Mouse (Mus musculus) midbrain, embryonic 15.5 days (tissue): ENCODE results near the gene Scgb1a1. TPM values are rescaled to one million over a fixed set of nuclear protein-coding genes. Genes with fewer than 3 reads are reported as not detected.

Source experiments
- ATAC-seq: fragments of 200-750 bp; cut with Nextera tagmentation; replicated peaks from 2 replicates; pipeline ENCODE4 v1.8.0; 2017; ENCODE audit warnings: moderate TSS enrichment
- H3K27ac ChIP-seq: fragments of 300-500 bp; sonication (generic); 2 replicates; pipeline ENCODE4 v1.5.1; 2015; ENCODE audit warnings: mild to moderate bottlenecking, inconsistent platforms
- H3K27me3 ChIP-seq: fragments of 300-500 bp; sonication (generic); replicated peaks from 2 replicates; pipeline ENCODE4 v1.6.1; 2015; ENCODE audit warnings: inconsistent platforms
- H3K36me3 ChIP-seq: fragments of 300-500 bp; sonication (generic); replicated peaks from 2 replicates; pipeline ENCODE4 v1.6.1; 2015; ENCODE audit warnings: inconsistent platforms
- H3K4me1 ChIP-seq: fragments of 300-500 bp; sonication (generic); 2 replicates; pipeline ENCODE4 v1.6.1; 2015; ENCODE audit warnings: inconsistent platforms
- H3K4me2 ChIP-seq: fragments of 300-500 bp; sonication (generic); 2 replicates; pipeline ENCODE4 v1.6.1; 2015; ENCODE audit warnings: inconsistent platforms, mild to moderate bottlenecking, moderate library complexity
- H3K4me3 ChIP-seq: fragments of 300-500 bp; sonication (generic); 2 replicates; pipeline ENCODE4 v1.5.1; 2015; ENCODE audit warnings: mild to moderate bottlenecking, inconsistent platforms
- H3K9ac ChIP-seq: fragments of 300-500 bp; sonication (generic); 2 replicates; pipeline ENCODE4 v1.6.1; 2015; ENCODE audit warnings: mild to moderate bottlenecking, inconsistent platforms
- H3K9me3 ChIP-seq: fragments of 300-500 bp; sonication (generic); 2 replicates; pipeline ENCODE4 v1.6.1; 2016; ENCODE audit warnings: inconsistent platforms
- WGBS: fragments of 180-500 bp; shearing (Covaris S2); methylation state at CpG from one replicate; pipeline ENCODE4 v1.1.7; 2015; ENCODE audit warnings: mixed read lengths; 5-methylcytosine and 5-hydroxymethylcytosine counted together
- polyA plus RNA-seq: library from polyadenylated mRNA; unstranded; fragments of >200 nt; fragmentation: Nextera tagmentation; extraction: Ambion mirVana; gene quantifications from 2 replicates; pipeline ENCODE4 v1.2.1, GENCODE M21; 2015

Gene Scgb1a1
- polyA plus RNA-seq, 1 experiment from 2014 or later = not detected

DNA sequence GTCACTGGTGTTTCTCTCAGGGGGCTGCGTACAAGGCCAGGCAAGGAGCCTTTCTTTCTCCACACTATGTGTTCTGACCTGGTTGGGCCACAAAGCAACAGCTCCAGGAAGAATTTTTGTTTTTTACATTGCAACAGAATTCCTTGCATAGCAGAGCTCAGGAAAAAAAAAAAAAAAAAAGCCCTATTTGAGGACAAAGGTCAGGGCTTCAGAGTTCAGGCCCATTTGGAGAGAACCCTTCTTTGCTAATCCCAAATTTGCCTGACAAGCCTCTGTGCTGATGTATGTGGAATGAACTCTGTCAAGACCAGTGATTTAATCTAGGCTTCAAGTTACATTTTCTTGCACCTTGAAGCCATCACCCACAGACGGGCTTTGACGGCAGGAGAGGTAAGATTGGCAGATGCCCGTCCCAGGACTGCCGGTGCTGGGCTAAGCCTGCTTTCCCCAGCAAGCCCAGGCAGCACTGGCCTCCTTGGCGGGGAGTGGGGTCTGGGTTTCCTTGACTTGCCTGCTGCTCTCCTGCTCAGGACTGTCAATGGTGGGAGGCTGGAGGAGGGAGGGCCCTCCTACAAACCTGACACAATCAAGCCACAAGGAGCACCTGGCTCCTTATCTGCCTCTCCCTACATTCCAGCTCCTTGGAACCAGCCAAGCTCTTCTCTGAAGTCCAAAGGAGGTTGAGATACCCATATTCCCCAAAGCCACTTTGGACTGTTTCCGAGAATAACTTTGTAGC is 40.4 kb downstream of the Scgb1a1 start:
- Histone ChIP-seq H3K27ac (no peak overlapping the region), H3K9ac (no peak overlapping the region), H3K4me3 (no peak overlapping the region), H3K27me3 (no peaks in the 10 kb centered on the region), H3K36me3 (no peaks in the 10 kb centered on the region), H3K4me2 (no peak overlapping the region), H3K4me1 (no peaks in the 10 kb centered on the region), H3K9me3 (no peaks in the 10 kb centered on the region)
- no peak for ATAC-seq
- 79% methylated on average over 7 of the region's 7 CpGs for WGBS

DNA sequence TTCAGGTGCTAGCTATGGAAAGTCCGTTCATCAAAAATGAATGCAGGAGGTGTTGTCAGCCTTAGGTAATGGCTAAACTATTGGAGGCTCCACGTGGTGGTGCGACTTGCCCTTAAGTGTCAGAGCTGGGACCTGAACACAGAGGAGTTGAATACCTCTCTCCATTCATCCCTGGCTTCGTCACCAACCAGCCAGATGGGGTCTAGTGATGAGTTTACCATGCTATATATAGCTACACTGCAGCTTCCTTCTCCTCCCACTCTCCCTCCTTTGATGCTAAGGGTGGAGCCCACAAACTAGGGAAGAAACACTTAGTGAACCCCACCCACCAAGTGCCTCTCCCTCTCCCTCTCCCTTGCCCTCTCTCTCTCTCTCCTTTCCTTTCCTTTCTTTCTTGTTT is 43.5 kb downstream of the Scgb1a1 start:
- no peaks in the 10 kb centered on the region for H3K4me1 ChIP-seq
- H3K36me3 ChIP-seq = no peaks in the 10 kb centered on the region
- no peaks in the 10 kb centered on the region for H3K27me3 ChIP-seq
- H3K27ac ChIP-seq = no peak overlapping the region
- no peak overlapping the region for H3K4me2 ChIP-seq
- WGBS = 83% methylated on average over 4 of the region's 4 CpGs
- no peak for ATAC-seq
- H3K9me3 ChIP-seq = no peaks in the 10 kb centered on the region
- no peak overlapping the region for H3K9ac ChIP-seq
- H3K4me3 ChIP-seq = no peak overlapping the region

DNA sequence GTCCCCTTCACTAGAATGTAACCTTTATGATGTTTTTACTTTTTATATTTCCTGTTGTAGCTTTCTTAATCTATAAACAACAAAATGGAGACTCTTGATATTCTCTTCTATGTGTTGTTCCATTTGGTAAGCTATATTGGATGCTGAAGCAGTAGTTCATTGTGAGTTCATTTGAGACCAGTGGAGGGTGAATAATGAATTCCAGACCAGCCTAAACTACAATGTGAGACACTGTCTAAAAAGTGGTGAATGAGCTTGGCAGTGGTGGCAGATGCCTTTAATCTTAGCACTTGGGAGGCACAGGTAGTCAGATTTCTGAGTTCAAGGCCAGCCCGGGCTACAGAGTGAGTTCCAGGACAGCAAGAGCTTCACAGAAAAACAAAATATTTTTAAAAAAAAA is 44.6 kb downstream of the Scgb1a1 start:
- no peak for ATAC-seq
- whole genome bisulfite sequencing = 88% methylated on average over 1 of the region's 1 CpGs
- no peak overlapping the region for H3K9ac ChIP-seq
- no peaks in the 10 kb centered on the region for H3K4me1 ChIP-seq
- H3K4me2 ChIP-seq = no peak overlapping the region
- H3K27me3 ChIP-seq = no peaks in the 10 kb centered on the region
- no peak overlapping the region for H3K4me3 ChIP-seq
- no peak overlapping the region for H3K27ac ChIP-seq
- H3K9me3 ChIP-seq = no peaks in the 10 kb centered on the region
- H3K36me3 ChIP-seq = no peaks in the 10 kb centered on the region

DNA sequence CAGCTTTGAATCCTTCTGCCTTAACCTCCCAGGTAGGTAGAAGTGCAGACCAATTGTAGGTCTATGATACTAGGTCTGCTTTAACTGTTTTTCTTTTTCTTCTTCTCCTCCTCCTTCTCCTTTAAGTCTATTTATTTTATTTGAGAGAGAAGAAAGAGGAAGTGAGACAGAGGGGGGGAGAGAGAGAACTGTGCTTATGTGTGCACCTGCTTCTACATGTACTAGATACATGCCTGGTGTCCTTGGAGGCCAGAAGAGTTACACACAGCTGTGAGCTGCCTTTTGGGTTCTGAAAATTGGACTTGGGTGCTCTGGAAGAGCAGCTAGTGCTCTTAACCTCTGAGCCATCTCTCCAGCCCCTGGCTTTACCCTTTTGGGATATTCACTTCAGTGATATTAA is 46.7 kb downstream of the Scgb1a1 start:
- Histone ChIP-seq H3K27me3 (no peaks in the 10 kb centered on the region), H3K9ac (no peak overlapping the region), H3K36me3 (no peaks in the 10 kb centered on the region), H3K4me3 (no peak overlapping the region), H3K27ac (no peak overlapping the region), H3K4me1 (no peaks in the 10 kb centered on the region), H3K9me3 (no peaks in the 10 kb centered on the region), H3K4me2 (no peak overlapping the region)
- ATAC-seq = no peak

DNA sequence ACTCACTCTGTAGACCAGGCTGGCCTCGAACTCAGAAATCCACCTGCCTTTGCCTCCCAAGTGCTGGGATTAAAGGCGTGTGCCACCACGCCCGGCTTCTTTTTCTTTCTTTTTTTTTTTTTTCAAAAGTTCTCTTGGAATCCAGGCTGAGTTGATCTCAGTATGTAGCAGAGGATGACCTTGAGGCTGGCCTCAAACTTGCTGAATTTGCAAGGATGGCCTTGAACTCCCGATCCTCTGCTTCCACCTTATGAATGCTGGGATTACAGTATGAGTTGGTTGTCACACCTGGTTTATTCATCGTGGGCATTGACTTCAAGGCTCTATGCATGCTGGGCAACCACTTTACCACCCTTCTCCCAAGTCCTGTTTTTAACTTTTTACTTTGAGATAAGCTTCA is 47.1 kb downstream of the Scgb1a1 start:
- Histone ChIP-seq H3K27ac (no peak overlapping the region), H3K9ac (no peak overlapping the region), H3K36me3 (no peaks in the 10 kb centered on the region), H3K27me3 (no peaks in the 10 kb centered on the region), H3K4me2 (no peak overlapping the region), H3K4me3 (no peak overlapping the region), H3K9me3 (no peaks in the 10 kb centered on the region), H3K4me1 (no peaks in the 10 kb centered on the region)
- 90% methylated on average over 6 of the region's 6 CpGs for WGBS
- ATAC-seq = no peak

DNA sequence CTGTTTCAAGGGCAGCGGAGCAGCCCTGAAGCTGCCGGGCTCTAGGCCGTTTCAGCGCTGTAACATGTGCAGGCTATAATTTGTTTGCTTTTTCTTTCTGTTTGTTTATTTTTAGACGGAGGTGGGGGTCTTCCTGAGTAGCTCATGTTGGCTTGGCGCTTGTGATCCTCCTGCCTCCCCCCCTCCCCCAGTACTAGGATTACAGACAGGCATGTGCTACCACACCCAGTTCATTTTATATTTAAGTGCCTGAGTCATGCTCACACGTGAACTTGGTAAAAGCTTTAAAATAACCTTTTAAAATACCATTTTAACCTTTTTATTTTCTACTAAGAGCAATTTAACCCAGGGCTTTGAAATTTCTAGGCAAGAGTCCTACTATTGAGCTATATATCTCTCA is 47.8 kb downstream of the Scgb1a1 start:
- Histone ChIP-seq H3K4me1 (no peaks in the 10 kb centered on the region), H3K4me2 (no peak overlapping the region), H3K4me3 (no peak overlapping the region), H3K27me3 (no peaks in the 10 kb centered on the region), H3K36me3 (no peaks in the 10 kb centered on the region), H3K9me3 (no peaks in the 10 kb centered on the region), H3K9ac (no peak overlapping the region), H3K27ac (no peak overlapping the region)
- no peak for ATAC-seq
- WGBS = 70% methylated on average over 7 of the region's 7 CpGs

DNA sequence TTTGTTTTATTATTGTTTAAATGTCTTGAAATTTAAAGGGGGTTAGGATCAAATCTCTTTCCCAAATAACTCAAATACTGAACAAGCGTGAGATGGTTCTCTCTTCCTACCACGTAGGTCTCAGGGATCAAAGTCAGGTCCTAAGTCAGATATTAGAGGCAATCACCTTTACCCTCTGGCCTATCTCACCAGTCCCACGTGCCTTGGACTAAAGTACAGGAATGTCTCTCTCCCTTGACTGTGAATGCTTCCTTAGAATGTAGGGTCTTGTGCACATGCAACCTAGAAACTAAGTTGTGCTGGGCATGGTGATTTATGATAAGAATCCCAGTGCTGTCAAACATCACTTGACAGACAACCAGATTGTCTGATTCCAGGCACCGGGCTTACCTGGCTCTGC is 48.5 kb downstream of the Scgb1a1 start:
- Histone ChIP-seq H3K9ac (no peak overlapping the region), H3K27me3 (no peaks in the 10 kb centered on the region), H3K4me2 (no peak overlapping the region), H3K4me3 (no peak overlapping the region), H3K4me1 (no peaks in the 10 kb centered on the region), H3K9me3 (no peaks in the 10 kb centered on the region), H3K36me3 (no peaks in the 10 kb centered on the region), H3K27ac (no peak overlapping the region)
- ATAC-seq = no peak
- WGBS = 81% methylated on average over 4 of the region's 4 CpGs

DNA sequence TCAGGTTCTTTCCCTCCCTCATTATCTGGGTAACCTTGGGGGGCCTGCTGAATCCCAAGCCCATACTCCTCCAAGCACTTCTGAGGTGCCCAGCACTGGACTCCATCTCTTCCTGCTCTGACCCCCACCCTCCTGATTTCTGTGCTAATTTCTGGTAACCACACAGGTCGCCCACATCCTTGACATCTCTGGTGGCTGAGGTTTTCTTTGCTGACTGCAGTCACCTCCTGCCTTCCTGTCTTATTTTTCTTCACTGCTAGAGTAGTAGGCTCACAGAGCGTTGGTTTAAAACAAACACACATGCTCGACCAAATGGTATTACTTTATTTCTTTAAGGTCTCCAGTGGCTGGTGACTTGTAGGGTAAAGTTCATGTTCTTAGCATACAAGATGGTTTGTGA is 49.6 kb downstream of the Scgb1a1 start:
- no peak overlapping the region for H3K4me3 ChIP-seq
- H3K27ac ChIP-seq = no peak overlapping the region
- no peak for ATAC-seq
- H3K4me1 ChIP-seq = 0 out of 2 replicates have a peak, but pooled peaks cover 4% of the 10 kb centered on the region
- no peak overlapping the region for H3K4me2 ChIP-seq
- 82% methylated on average over 3 of the region's 3 CpGs for WGBS
- H3K9me3 ChIP-seq = no peaks in the 10 kb centered on the region
- H3K36me3 ChIP-seq = no peaks in the 10 kb centered on the region
- H3K27me3 ChIP-seq = no peaks in the 10 kb centered on the region
- no peak overlapping the region for H3K9ac ChIP-seq

DNA sequence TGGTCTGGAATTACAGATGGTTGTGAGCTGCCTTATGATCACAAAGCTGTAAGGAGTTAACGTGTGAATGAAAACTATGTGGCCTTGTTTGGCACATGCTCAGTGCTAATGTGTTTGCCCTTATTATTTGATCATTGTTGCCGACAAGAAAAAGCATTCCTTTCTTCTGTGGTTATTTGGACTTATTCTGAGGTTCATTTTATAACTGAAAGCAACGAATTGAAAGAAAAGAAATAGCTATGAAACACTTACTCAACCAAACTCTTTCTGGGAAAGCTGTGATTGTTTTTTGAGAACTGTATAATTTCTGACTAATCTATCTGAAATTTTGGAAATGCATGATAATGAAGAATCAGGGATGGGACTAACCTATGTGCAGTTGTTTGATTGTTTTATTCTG is 52.7 kb downstream of the Scgb1a1 start:
- 79% methylated on average over 3 of the region's 3 CpGs for WGBS

DNA sequence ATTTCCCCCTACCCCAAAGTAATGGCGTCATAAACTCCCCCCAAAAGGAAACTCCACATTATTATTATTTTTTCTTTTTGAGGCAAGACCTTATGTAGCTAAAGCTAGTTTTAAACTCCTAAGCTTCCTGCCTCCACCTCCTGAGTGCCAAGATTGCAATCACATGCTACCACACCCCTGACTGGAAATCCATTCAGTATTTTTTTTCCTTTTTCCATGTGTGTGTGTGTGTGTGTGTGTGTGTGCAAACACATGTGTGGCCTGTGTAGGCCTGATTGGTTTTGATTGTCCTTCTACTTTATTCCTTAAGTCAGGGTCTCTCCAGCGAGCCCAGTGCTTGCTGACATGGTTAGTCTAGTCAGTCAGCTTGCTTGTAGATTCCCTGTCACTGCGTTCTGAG is 53.3 kb downstream of the Scgb1a1 start:
- no peak overlapping the region for H3K4me3 ChIP-seq
- H3K9me3 ChIP-seq = no peaks in the 10 kb centered on the region
- H3K27ac ChIP-seq = no peak overlapping the region
- WGBS = 90% methylated on average over 3 of the region's 3 CpGs
- H3K4me1 ChIP-seq = peaks cover 12% of the 10 kb centered on the region; the same call in 1 of the 2 replicates
- no peak overlapping the region for H3K9ac ChIP-seq
- no peaks in the 10 kb centered on the region for H3K27me3 ChIP-seq
- H3K4me2 ChIP-seq = no peak overlapping the region
- no peak for ATAC-seq
- no peaks in the 10 kb centered on the region for H3K36me3 ChIP-seq

More for the DNA sequence above, 52.7 kb downstream of the Scgb1a1 start:
- Histone ChIP-seq H3K27ac (no peak overlapping the region), H3K9me3 (no peaks in the 10 kb centered on the region), H3K4me1 (peaks cover 12% of the 10 kb centered on the region; the same call in 1 of the 2 replicates), H3K9ac (no peak overlapping the region), H3K4me3 (no peak overlapping the region), H3K27me3 (no peaks in the 10 kb centered on the region), H3K4me2 (no peak overlapping the region), H3K36me3 (no peaks in the 10 kb centered on the region)
- ATAC-seq = no peak

Other genes starting within 250 kb of the Scgb1a1 start
- gene Gng3, start 248.8 kb downstream of the Scgb1a1 start, polyA plus RNA-seq = 479 and 483 TPM in 2 replicates
- gene Lrrn4cl, start 237.2 kb downstream of the Scgb1a1 start, polyA plus RNA-seq = 1.1 and 1.4 TPM in 2 replicates
- gene Ubxn1, start 216.5 kb downstream of the Scgb1a1 start, polyA plus RNA-seq = 138 and 142 TPM in 2 replicates
- 61.4 and 62.7 TPM in 2 replicates for gene Uqcc3, start 207.0 kb downstream of the Scgb1a1 start, polyA plus RNA-seq
- gene Lbhd1, start 204.2 kb downstream of the Scgb1a1 start, polyA plus RNA-seq = 36.5 and 37.7 TPM in 2 replicates
- not detected in 2 replicates for gene Gm49403, start 204.0 kb downstream of the Scgb1a1 start, polyA plus RNA-seq
- gene 1810009A15Rik, start 199.1 kb downstream of the Scgb1a1 start, polyA plus RNA-seq = 40.2 and 44.3 TPM in 2 replicates
- not detected in 2 replicates for gene Gm49416, start 199.0 kb downstream of the Scgb1a1 start, polyA plus RNA-seq
- gene Ints5, start 195.0 kb downstream of the Scgb1a1 start, polyA plus RNA-seq = 36.4 and 38.4 TPM in 2 replicates
- 88.8 and 90.7 TPM in 2 replicates for gene Ganab, start 189.9 kb downstream of the Scgb1a1 start, polyA plus RNA-seq
- gene B3gat3, start 167.6 kb downstream of the Scgb1a1 start, polyA plus RNA-seq = 96.1 and 96.6 TPM in 2 replicates
- gene Rom1, start 158.6 kb downstream of the Scgb1a1 start, polyA plus RNA-seq = 1.9 and 2.4 TPM in 2 replicates
- 10.5 and 13.4 TPM in 2 replicates for gene Eml3, start 158.4 kb downstream of the Scgb1a1 start, polyA plus RNA-seq
- 119 and 121 TPM in 2 replicates for gene Mta2, start 146.1 kb downstream of the Scgb1a1 start, polyA plus RNA-seq
- gene Tut1, start 134.1 kb downstream of the Scgb1a1 start, polyA plus RNA-seq = 27.5 and 30.5 TPM in 2 replicates
- 287 and 295 TPM in 2 replicates for gene Eef1g, start 120.9 kb downstream of the Scgb1a1 start, polyA plus RNA-seq
- 4.9 and 5.9 TPM in 2 replicates for gene Ahnak, start 98.7 kb downstream of the Scgb1a1 start, polyA plus RNA-seq
- 20.3 and 24.1 TPM in 2 replicates for gene Asrgl1, start 47.7 kb upstream of the Scgb1a1 start, polyA plus RNA-seq